Mouse (Mus musculus) intestine, embryonic 14.5 days (tissue): ENCODE results near the gene Gjc3. TPM values are rescaled to one million over a fixed set of nuclear protein-coding genes. Genes with fewer than 3 reads are reported as not detected.

ENCODE experiments used
- polyA plus RNA-seq: library from polyadenylated mRNA; unstranded; fragments of >200 nt; fragmentation: Nextera tagmentation; extraction: Ambion mirVana; gene quantifications from 2 replicates; pipeline ENCODE4 v1.2.1, GENCODE M21; 2014

Gene Gjc3
- polyA plus RNA-seq, 1 experiment from 2014 or later: 0.38 TPM

Other genes starting within 250 kb of the Gjc3 start
- 1.5 and 1.9 TPM in 2 replicates for gene Nyap1, start 221.5 kb downstream of the Gjc3 start, polyA plus RNA-seq
- 121 and 125 TPM in 2 replicates for gene Tsc22d4, start 217.4 kb downstream of the Gjc3 start, polyA plus RNA-seq
- gene Ppp1r35, start 184.2 kb downstream of the Gjc3 start, polyA plus RNA-seq: 25.5 and 35.4 TPM in 2 replicates
- 12.1 and 15.4 TPM in 2 replicates for gene Mepce, start 175.4 kb downstream of the Gjc3 start, polyA plus RNA-seq
- 14.4 and 17.9 TPM in 2 replicates for gene Zcwpw1, start 175.3 kb downstream of the Gjc3 start, polyA plus RNA-seq
- 2.5 and 3.0 TPM in 2 replicates for gene Pilra, start 126.8 kb downstream of the Gjc3 start, polyA plus RNA-seq
- 0.66 and 1.4 TPM in 2 replicates for gene Pilrb1, start 105.0 kb downstream of the Gjc3 start, polyA plus RNA-seq
- 0.55 and 0.63 TPM in 2 replicates for gene Pilrb2, start 91.3 kb downstream of the Gjc3 start, polyA plus RNA-seq
- 13.2 and 13.6 TPM in 2 replicates for gene Cyp3a13, start 41.5 kb downstream of the Gjc3 start, polyA plus RNA-seq
- not detected in 2 replicates for gene Azgp1, start 18.4 kb upstream of the Gjc3 start, polyA plus RNA-seq
- gene Smok3a, start 58.2 kb upstream of the Gjc3 start, polyA plus RNA-seq: not detected in 2 replicates
- gene Smok3b, start 58.3 kb upstream of the Gjc3 start, polyA plus RNA-seq: not detected in 2 replicates
- gene Smok3c, start 90.1 kb upstream of the Gjc3 start, polyA plus RNA-seq: not detected in 2 replicates
- gene Zkscan1, start 122.0 kb upstream of the Gjc3 start, polyA plus RNA-seq: 24.5 and 26.3 TPM in 2 replicates
- 53.6 and 66.2 TPM in 2 replicates for gene Zscan21, start 153.8 kb upstream of the Gjc3 start, polyA plus RNA-seq
- gene Zfp113, start 192.6 kb upstream of the Gjc3 start, polyA plus RNA-seq: 14.5 and 15.1 TPM in 2 replicates
- gene Cops6, start 198.0 kb upstream of the Gjc3 start, polyA plus RNA-seq: 250 and 257 TPM in 2 replicates
- 19.1 and 21.7 TPM in 2 replicates for gene Ap4m1, start 208.9 kb upstream of the Gjc3 start, polyA plus RNA-seq
- 182 and 207 TPM in 2 replicates for gene Mcm7, start 209.3 kb upstream of the Gjc3 start, polyA plus RNA-seq
- gene Taf6, start 224.4 kb upstream of the Gjc3 start, polyA plus RNA-seq: 82.6 and 90.3 TPM in 2 replicates
- gene Cnpy4, start 224.4 kb upstream of the Gjc3 start, polyA plus RNA-seq: 44.4 and 49.0 TPM in 2 replicates
- gene Mblac1, start 231.2 kb upstream of the Gjc3 start, polyA plus RNA-seq: 8.4 and 9.7 TPM in 2 replicates